Mouse (Mus musculus) left cerebral cortex, adult 9 months (tissue): ENCODE results near the gene Rnh1.
A peak's percentile ranks its signal among the peaks of the same experiment; 100 is the strongest.

Experiments used
- DNase-seq, 2 experiments: peaks; one replicate each; pipeline ENCODE4 v3.0.0; 2022; ENCODE audit warnings: low spot score in 2 of 2

Rnh1 gene

DNA sequence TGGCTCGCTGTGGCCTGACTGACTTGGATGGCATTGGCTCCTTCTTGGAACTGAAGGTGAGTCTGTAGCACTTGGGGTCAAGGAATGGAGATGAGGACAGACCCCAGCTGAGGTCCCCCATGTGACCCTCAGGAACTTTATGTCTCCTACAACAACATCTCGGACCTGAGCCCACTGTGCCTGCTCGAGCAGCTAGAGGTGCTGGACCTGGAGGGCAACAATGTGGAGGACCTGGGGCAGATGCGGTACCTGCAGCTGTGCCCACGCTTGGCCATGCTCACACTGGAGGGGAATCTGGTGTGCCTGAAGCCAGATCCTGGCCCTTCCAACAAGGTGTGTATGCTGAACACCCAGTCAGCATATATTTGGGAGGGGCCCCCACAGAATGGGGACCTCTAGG, 32.8 kb upstream of the Rnh1 start:
- DNase-seq = no peak

DNA sequence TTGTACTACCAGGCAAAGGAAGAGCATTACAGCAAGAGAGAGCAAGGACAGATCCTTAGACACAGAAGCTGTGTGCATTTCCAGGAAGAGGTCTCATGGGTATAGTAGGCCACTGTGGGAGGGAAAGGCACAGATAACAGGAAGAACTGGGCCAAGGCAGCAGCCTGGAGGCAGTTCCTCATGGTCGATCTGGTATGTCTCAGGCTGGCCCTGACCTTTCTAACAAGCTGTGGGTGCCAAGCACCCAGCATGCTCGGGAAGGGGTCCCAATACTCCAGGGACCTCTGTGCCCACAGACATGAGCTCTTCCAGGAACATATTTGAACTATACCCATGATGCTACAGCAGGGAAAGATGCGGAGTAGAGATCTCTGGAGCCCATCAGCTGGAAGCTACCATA, 31.9 kb upstream of the Rnh1 start:
- DNase-seq = no peak

DNA sequence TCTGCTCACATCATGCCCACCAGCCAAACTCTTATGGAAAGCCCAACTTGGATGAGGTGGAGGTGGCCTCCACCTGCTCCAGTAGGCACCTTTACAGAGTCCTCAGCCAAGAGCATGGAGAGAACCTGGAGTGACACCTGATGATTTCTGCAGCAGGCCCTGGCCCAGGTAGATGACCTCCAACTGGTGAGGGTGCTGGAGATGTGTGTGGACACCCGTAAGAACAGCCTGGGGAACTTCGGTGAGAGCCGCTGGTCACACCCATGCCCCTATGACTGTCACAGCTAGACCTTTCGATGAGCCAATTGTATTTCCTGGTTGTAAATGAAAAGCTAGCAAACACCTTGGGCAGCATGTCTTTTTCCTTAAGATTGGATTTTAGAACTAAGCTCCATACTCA, 25.5 kb upstream of the Rnh1 start:
- DNase-seq = no peak

DNA sequence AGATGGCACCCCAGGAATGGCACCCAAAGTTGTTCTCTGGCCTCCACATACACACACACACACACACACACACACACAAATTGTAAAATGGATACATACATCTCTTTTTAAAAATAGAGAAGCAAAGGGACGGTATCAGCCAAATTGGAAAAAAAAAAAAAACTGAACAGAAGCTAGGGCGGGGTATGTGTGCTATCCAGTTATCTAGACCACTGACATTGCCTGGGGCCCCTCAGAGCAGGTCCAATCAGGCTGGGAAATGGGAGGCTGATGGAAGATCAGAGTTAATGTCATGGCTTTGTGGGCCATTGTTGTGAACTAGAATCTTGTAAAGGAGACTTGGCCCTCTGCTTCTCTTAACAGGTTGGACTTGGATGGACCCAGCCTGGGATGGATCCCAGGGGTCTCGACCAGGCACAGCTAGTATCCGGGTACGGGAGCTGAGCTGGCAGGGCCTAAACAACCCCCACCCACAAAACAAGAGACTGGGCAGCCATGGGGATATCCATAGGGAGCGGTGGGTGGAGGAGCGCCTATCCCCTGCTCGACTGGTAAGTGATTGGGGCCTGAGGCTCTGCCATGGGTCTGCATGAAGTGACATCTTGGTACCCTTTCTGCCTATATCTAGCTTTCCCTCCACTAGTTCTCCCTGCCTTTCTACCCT, 24.1 kb upstream of the Rnh1 start:
- no peak for DNase-seq

DNA sequence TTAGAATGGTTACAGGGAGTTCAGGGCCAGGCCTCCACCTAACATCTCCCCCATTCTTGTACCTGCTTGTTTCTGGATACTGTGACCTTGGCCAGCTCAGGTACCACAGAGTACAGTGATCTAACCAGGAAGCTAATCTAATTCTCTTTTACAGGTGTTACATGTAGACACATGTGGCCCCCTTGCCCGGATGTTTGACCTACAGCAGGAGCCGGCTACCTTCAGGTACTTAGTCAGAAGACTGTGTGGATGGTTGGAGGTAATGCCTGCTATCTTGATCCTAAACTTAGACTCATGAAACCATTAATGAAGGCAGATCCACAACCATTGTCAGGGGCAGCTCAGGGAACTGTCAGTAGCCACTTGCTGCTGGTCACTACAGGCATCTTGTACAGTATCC, 23.1 kb upstream of the Rnh1 start:
- DNase-seq = no peak

DNA sequence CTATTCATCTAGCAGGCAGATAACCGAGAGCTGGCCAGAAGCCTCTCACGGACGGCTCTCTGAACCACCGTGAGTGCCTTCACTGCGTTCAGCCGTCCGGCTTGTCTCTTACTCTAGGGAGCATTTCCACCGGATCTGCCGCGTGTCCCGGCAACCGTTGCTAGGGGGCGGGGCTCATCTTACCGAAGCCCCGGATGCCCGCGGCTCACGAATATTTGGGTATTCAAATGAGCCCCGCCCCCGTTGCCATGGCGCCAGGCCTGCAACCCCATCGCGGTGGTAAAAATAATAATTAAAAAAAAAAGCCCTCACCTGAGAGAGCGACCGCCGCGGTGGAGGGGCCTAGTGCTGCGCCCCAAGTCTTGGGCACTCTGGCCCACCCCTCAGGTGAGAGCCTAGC, 22.2 kb upstream of the Rnh1 start:
- peak; percentile 61 to 88 for DNase-seq

DNA sequence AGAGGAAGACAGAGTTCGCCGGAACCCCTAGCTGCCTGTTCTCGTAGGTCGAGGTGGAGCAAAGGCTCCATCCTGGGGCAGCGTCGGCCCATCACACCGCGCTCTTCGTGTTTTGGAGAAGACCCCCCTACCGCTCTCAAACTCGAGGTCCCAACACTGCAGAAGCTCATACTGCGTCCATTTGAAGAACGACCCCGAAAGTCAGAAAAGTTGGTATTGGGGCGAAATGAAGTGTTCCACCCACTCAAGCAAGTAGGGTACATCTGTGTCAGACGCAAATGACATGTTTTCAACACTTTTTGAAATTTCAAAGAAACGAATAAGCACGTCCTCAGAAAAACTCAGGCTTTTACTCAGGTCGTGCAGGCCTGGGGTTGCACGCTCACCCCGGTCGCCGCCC, 21.8 kb upstream of the Rnh1 start:
- no peak for DNase-seq

DNA sequence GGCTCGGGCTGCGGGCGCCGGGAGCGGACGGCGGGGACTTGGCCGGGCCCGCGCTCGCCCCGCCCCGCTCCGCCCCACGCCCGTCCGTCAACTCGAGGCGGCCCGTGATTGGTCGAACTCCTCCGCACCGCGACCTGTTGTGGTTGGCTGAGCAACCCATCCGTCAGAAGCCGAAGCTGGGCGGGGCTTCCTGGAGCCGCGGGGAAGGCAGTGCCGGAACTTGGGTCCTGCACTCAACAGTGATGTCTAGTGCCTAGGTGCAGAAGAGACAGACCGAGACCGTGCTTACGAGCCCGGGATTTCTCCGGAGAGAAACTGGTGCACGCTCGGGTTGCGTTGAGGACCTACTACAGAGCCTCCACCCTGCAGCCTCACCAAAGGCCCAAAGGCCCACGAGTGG, 21.3 kb upstream of the Rnh1 start, which contains the start of the genes Hras and Lrrc56:
TSS of gene Hras (minus strand) at position 58 of the 400 bp plus-strand sequence.
TSS of gene Lrrc56 (plus strand) at position 210 of the 400 bp plus-strand sequence.
- peak; percentile 91 to 98 for DNase-seq

DNA sequence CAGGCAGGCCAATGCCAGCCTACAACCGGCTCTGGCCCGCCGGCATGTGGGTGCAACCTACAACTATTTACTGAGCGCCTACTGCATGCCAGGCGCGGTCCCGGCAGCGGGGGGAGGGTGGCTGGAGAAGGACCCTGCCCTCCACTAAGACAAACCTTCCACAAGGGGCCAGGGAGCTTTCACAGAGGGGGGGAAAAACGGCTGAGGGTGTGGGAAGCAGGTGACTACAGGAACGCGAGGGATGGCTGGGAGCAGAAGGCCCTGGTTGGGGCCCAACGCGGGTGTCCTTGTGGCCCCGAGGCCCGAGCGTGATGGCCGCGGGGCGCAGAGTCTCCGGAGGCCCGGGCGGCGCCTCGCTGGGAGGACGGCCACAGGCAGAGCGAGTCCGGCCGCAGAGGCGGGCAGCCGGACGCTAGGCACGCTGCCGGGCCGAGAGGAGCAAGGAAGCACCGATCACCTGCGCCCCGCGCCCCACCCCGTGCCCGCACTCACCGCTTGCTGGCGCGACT, 20.7 kb upstream of the Rnh1 start:
- peak in 1 of 2 experiments; percentile 29 for DNase-seq

DNA sequence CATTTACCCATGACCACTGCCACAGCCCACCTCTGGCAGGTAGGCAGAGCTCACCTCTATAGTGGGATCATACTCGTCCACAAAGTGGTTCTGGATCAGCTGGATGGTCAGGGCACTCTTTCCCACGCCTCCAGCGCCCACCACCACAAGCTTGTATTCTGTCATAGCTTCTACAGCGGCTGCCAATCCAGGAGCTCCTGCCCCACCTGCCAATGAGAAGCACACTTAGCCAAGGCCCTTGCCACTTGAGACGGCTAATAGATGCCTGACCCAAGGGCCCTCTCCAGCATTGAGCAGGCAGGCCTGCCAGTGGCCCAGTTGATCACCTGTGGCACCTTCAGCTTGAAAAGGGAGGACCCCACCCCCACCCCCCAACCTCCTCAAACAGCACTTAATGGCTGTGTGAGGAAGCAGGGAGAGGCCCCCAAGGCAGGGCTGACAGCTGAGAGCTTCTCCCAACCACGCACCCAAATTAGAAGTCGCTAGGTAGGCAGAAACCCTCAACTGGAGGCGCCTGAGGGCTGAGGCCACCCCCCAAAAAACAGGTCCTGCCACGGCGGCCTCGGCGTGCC, 20.2 kb upstream of the Rnh1 start:
- no peak for DNase-seq

DNA sequence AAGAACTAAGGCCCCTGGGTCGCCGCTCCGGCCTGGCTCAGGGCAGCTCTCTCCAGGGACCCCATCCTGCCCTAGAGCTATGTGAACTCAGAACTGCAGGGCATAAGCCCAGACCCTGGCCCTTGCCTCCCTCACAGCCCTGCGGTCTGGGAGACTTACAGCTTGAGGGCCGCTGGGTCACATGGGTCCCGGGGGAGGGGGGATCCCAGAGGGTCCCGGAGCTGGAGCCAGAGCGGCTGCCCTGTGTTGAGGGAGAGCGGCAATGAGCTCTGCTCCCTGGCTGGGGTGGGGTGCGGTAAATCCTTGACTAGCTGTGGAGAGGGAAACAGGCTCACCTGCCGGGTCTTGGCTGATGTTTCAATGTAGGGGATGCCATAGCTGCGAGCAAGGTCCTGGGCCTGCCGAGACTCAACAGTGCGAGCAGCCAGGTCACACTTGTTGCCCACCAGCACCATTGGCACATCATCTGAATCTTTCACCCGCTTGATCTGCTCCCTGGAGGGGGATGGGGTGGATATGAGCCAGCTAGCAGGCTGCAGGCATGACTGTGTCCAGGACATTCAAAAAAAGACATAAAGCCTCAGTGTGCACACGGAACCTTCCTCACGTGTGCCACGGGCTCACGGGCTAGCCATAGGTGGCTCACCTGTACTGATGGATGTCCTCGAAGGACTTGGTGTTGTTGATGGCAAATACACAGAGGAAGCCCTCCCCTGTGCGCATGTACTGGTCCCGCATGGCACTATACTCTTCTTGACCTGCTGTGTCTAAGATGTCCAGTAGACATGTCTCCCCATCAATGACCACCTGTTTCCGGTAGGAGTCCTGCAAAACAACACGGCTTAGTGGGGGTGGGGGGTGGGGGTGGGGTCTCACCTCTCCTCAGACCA, 19.4 kb upstream of the Rnh1 start:
- DNase-seq = no peak

DNA sequence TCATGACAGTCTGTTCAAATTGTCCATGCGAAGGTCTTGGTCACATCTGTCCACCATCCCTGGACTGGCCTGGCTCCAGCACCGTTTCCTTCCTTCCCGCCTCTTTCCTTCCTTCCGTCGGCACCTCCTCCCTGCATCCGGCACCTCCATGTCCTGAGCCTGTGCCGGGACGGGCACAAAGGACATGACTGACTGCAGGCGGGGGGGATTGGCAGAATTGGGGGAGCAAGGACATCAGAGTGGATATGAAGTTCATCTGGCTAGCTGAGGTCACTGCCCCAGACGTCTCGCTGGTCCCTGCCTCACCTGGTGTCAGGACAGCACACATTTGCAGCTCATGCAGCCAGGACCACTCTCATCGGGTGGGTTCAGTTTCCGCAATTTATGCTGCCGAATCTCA, 18.4 kb upstream of the Rnh1 start:
- DNase-seq = no peak

DNA sequence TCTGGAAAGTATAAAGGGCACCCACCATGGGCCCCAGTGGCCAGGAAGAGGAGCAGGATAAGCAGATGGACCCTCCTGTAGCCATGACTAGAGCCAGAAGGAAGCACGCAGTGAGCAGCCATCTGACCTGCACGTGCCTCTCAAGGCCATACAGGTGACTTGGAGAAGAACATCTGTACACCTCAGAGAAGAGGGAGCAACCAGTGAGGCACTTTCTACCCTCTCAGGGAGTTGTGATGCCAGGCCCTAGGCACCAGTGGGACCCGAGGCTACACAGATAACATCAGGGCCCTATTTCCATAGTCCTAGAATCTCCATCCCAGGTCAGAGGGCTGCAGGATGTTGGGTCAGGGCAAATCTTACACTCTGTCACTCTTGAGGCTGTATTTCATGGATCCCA, 17.6 kb upstream of the Rnh1 start:
- no peak for DNase-seq

DNA sequence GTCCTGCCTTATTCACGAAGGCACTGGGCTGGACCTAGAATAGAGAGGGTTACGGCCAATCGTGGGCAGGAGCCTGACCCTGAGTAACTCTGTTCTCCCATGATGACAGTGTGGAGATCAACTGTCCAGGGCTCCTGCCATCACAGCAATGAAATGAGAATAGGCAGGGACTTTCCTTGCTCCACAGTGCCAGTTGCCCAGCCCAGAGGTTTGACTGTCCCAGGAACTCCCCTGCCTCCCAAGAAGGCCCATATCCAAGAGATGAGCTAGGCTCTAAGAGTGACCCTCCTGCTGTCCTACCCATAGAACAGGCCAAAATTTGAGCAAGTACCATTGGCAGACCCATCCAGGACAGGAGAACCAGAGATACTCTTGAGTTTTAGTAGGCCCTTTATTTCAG, 16.1 kb upstream of the Rnh1 start:
- no peak for DNase-seq

DNA sequence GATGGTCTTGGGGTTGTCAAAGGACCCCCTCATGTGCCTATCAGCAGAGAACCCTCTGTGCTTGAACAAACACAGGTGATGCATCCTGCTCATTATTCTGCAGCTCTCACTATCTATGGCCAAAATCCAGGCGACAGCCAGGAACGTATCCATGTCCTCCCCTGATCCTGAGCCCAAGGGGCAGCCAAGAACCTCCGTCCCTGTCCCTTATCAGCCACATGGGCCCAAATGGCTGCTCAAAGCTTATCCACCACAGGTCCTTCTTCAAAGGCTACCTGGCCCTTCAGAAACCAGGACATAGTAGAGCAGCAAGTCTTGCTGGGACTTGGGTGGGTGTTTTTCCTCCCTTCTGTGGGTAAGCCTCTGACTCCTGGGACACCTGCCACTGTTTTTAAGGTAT, 15.5 kb upstream of the Rnh1 start:
- DNase-seq = no peak

DNA sequence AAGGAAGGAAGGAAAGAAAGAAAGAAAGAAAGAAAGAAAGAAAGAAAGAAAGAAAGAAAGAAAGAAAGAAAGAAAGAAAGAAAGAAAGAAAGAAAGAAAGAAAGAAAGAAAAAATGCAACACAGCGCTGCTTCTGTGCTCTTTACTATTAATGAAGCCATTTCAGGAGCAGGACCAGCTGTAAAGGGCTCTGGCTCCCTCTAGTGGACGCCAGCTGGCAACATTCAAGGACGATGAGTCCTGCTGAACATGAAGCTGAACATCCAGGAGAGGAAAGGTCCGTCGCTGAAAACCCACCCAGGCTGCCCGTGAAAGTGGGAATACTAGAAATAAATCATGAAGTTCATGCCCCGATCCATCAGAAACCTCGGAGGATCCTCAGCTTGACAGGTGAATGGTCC, 3.5 kb upstream of the Rnh1 start:
- peak in 1 of 2 experiments; percentile 94 for DNase-seq

DNA sequence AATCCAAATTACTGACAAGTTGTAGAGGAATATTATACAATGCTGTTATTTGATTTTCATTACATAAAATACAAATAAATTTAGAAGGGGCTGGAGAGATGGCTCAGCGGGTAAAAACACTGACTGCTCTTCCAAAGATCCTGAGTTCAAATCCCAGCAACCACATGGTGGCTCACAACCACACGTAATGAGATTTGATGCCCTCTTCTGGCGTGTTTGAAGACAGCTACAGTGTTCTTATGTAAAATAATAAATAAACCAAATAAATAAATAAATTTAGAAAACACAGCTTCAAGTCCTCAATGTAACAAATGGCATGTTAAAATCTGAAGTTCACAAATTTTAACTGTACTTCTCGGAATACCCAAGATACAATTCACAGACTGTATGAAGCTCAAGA, 2.4 kb upstream of the Rnh1 start:
- DNase-seq = no peak

DNA sequence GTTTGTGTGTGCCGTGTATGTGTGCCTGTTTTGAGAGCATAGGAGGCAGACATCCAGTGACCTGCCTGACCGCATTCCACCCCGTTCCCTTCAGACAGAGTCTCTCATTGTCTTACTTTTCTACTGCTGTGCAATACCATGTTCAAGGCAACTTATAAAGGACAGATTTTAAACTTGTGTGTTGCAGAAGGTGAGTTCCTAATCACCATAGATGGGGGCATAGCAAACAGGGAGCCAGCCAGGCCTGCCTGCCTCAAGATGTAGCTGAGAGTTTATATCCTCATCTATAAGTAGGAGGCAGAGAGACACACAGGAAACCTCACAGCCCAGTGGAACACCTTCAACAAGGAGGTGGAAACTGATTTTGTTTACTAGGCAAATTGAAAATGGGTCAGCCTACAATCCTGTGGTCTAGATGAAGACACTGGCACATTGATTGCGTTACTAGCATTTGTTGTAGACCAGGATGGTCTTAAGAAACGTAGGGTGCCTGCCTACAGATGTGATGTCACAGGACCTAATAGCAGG, 730 bp upstream of the Rnh1 start:
- no peak for DNase-seq

DNA sequence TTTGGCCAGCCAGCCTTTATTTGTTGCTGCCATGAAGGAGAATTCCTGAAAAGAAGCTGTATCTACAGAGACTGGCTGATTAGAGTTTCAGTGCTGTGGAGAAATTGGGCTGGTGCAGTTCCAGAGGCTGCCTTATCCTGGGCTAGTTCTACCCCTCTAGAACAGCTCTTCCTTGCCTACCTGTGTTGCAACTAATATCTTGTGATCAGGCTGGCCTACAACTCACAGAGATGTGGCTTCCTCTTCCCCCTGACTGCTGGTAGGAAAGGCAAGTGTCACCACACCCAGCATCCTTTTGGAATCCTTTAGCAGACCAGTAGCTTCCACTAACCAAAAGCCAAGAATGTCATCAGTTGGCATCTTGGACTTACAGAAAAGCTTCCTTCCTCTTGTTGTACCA, 2.8 kb downstream of the Rnh1 start:
- DNase-seq = no peak

DNA sequence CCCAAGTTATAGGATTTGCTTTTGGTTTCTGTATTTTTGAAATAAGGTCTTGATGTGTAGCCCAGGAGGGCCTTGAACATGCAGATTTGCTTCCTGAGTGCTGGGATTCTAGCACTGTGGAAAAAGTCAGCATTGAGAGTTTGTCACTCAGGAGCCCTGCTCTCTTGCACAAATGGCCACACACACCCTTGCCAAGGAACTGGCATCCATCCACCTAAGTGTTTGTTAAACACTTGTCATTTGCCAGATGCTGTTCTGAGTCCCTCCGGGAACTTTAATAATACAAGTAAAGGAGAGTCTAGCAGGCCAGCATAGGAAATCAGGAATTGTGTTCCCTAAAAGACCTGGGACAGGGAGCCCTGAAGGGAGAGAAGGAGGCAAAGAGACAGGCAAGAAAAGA, 3.4 kb downstream of the Rnh1 start:
- no peak for DNase-seq

DNA sequence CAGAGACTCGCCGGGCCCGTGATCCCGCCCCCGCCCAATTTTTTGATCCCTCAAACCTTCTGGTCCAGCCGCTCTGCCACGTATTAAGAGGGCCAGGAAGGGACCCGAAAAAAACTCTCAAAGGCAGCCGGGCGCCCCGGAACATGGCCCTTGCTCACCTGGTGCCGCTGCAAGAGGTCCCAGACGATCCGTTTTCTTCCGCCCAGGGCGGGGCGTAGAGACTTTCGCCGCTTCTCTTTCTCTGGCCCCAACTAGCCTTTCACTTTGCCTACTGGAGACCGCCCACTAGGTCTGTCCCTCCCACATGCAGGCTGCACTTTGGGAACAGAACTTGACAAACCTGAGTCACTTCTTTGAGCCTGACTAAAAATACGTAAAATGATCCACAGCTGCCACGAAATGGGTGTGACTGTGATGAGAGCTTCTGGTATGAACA, 4.1 kb downstream of the Rnh1 start:
- peak in 1 of 2 experiments; percentile 69 for DNase-seq

DNA sequence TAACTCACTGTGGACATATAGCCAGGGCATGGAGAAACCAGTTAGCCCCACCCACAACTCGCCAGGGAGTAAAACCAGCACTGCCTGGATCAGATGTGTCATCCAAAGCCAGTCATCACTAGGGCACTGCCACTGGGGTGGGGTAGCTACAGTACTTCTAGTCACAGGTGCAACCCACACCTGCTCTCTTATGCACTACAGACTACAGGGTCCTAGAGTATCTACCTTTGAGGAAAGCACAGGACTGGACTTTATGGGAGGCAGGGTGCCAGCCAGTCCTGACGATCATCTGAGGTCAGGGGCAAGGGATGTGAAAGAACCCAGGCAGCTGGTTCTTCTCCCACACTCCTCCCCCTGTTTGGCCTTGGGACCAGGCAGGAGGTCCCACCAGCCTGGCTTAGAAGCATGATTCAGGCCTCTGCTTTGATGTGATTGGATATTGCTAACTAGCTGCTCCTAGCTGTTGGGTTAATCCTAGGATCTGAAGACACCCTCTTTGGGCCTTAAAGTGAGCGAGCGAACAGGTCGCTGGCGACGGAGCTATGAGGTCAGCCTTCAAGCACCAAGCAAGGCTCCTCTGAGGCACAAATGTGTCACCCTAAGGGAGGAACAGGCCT, 4.6 kb downstream of the Rnh1 start:
- no peak for DNase-seq
